Mouse (Mus musculus): ENCODE results near the gene Gucy2c. TPM values are rescaled to one million over a fixed set of nuclear protein-coding genes. Genes with fewer than 3 reads are reported as not detected.

The Gucy2c gene
- total and polyA plus RNA-seq, 3 experiments, result not detected

GRCm38 (mm10) chr6:136821086-136821485 is 39.5 kb upstream of the Gucy2c start (continued):
- no peak for TF ChIP-seq MAFK (IDR thresholded peaks at IDR 0.05; ENCODE audit: borderline replicate concordance, low read depth, low read length)

- H3K4me1 ChIP-seq (ENCODE audit: control insufficient read depth in 1 of 2, insufficient read depth in 2 of 2, low read length in 2 of 2), result no peaks in the 10 kb centered on the region
These were observed 38.8 kb upstream of the Gucy2c start for GRCm38 (mm10) chr6:136820381-136820780.

GRCm38 (mm10) chr6:136817549-136817948 is 36.0 kb upstream of the Gucy2c start:
- DNase-seq (ENCODE audit: low read depth, low spot score), result no peak
- no peaks in the 10 kb centered on the region for H3K9me3 ChIP-seq (replicated peaks; ENCODE audit: insufficient read depth, low read length)
- no peak overlapping the region for H3K27ac ChIP-seq (ENCODE audit: control insufficient read depth, low read depth, low read length)
- TF ChIP-seq NRF1 (IDR thresholded peaks at IDR 0.05; ENCODE audit: insufficient read depth, low read depth, low read length, poor library complexity, severe bottlenecking), result no peak
- no peak overlapping the region for H3K4me3 ChIP-seq (ENCODE audit: control insufficient read depth in 1 of 2, insufficient read depth in 1 of 2, low read depth in 2 of 2, low read length in 2 of 2)
- H3K27me3 ChIP-seq (ENCODE audit: control insufficient read depth in 1 of 2, insufficient read depth in 2 of 2, low read length in 2 of 2), result no peaks in the 10 kb centered on the region
- H3K9ac ChIP-seq (ENCODE audit: control insufficient read depth, low read depth, low read length, poor library complexity, severe bottlenecking), result no peak overlapping the region
- no peaks in the 10 kb centered on the region for H3K4me1 ChIP-seq (ENCODE audit: control insufficient read depth in 1 of 2, insufficient read depth in 2 of 2, low read length in 2 of 2)
- peaks cover 2% of the 10 kb centered on the region; the same call in 1 of the 2 replicates for H3K79me2 ChIP-seq (ENCODE audit: control insufficient read depth, insufficient read depth, low read length, poor library complexity)
- peaks cover 0 to 32% of the 10 kb centered on the region in 2 experiments; a peak in 2 of 4 replicates for H3K36me3 ChIP-seq (ENCODE audit: control insufficient read depth in 1 of 2, insufficient read depth in 2 of 2, low read length in 2 of 2)

More at GRCm38 (mm10) chr6:136820381-136820780, 38.8 kb upstream of the Gucy2c start:
- Histone ChIP-seq H3K9ac (ENCODE audit: control insufficient read depth, low read depth, low read length, poor library complexity, severe bottlenecking) (no peak overlapping the region), H3K27ac (ENCODE audit: control insufficient read depth, low read depth, low read length) (no peak overlapping the region), H3K36me3 (ENCODE audit: control insufficient read depth in 1 of 2, insufficient read depth in 2 of 2, low read length in 2 of 2) (peaks cover 0 to 29% of the 10 kb centered on the region in 2 experiments; a peak in 3 of 4 replicates), H3K4me3 (ENCODE audit: control insufficient read depth in 1 of 2, insufficient read depth in 1 of 2, low read depth in 2 of 2, low read length in 2 of 2) (no peak overlapping the region), H3K9me3 (replicated peaks; ENCODE audit: insufficient read depth, low read length) (no peaks in the 10 kb centered on the region), H3K79me2 (ENCODE audit: control insufficient read depth, insufficient read depth, low read length, poor library complexity) (peaks cover 6% of the 10 kb centered on the region; the same call in 1 of the 2 replicates), H3K27me3 (ENCODE audit: control insufficient read depth in 1 of 2, insufficient read depth in 2 of 2, low read length in 2 of 2) (no peaks in the 10 kb centered on the region)
- no peak for DNase-seq (ENCODE audit: low read depth, low spot score)
- TF ChIP-seq ZMIZ1 (IDR thresholded peaks at IDR 0.05; ENCODE audit: low read depth, low read length) (no peak), POLR2A (IDR thresholded peaks at IDR 0.05; ENCODE audit: control insufficient read depth in 1 of 2, insufficient read depth in 1 of 2, low read depth in 1 of 2, low read length in 2 of 2, poor library complexity in 1 of 2) (0 out of 4 replicates have a peak, but pooled peaks of 1 of the 2 experiments have one; percentile 24)

GRCm38 (mm10) chr6:136816826-136817225 is 35.3 kb upstream of the Gucy2c start:
- Histone ChIP-seq H3K4me1 (ENCODE audit: control insufficient read depth in 1 of 2, insufficient read depth in 2 of 2, low read length in 2 of 2) (no peaks in the 10 kb centered on the region), H3K9ac (ENCODE audit: control insufficient read depth, low read depth, low read length, poor library complexity, severe bottlenecking) (no peak overlapping the region), H3K36me3 (ENCODE audit: control insufficient read depth in 1 of 2, insufficient read depth in 2 of 2, low read length in 2 of 2) (peaks cover 0 to 31% of the 10 kb centered on the region in 2 experiments; a peak in 2 of 4 replicates), H3K27me3 (ENCODE audit: control insufficient read depth in 1 of 2, insufficient read depth in 2 of 2, low read length in 2 of 2) (no peaks in the 10 kb centered on the region), H3K27ac (ENCODE audit: control insufficient read depth, low read depth, low read length) (no peak overlapping the region), H3K4me3 (ENCODE audit: control insufficient read depth in 1 of 2, insufficient read depth in 1 of 2, low read depth in 2 of 2, low read length in 2 of 2) (no peak overlapping the region), H3K9me3 (replicated peaks; ENCODE audit: insufficient read depth, low read length) (no peaks in the 10 kb centered on the region), H3K79me2 (ENCODE audit: control insufficient read depth, insufficient read depth, low read length, poor library complexity) (peaks cover 2% of the 10 kb centered on the region; the same call in 1 of the 2 replicates)
- no peak for DNase-seq (ENCODE audit: low read depth, low spot score)
- TF ChIP-seq ZMIZ1 (IDR thresholded peaks at IDR 0.05; ENCODE audit: low read depth, low read length) (no peak), SIN3A (IDR thresholded peaks at IDR 0.05; ENCODE audit: low read length) (no peak), USF2 (IDR thresholded peaks at IDR 0.05; ENCODE audit: borderline replicate concordance in 1 of 2, insufficient read depth in 1 of 2, low read depth in 1 of 2, low read length in 2 of 2) (no peak), HCFC1 (IDR thresholded peaks at IDR 0.05; ENCODE audit: low read depth, low read length) (no peak), MEF2A (IDR thresholded peaks at IDR 0.05; ENCODE audit: extremely low read depth, insufficient replicate concordance, low read depth, low read length, poor library complexity, severe bottlenecking) (no peak), RAD21 (IDR thresholded peaks at IDR 0.05; ENCODE audit: low read depth, low read length) (no peak), EP300 (IDR thresholded peaks at IDR 0.05; ENCODE audit: low read depth in 1 of 2, low read length in 2 of 2) (no peak), CTCF (IDR thresholded peaks at IDR 0.05 in 2 of 3, conservative IDR thresholded peaks at IDR 0.05 in 1 of 3; ENCODE audit: control insufficient read depth in 1 of 3, insufficient read depth in 1 of 3, low read depth in 2 of 3, low read length in 3 of 3, poor library complexity in 1 of 3, severe bottlenecking in 1 of 3) (no peak), ZKSCAN1 (IDR thresholded peaks at IDR 0.05; ENCODE audit: low read depth, low read length) (no peak), CHD2 (IDR thresholded peaks at IDR 0.05; ENCODE audit: low read length) (no peak), MXI1 (IDR thresholded peaks at IDR 0.05; ENCODE audit: low read depth, low read length) (no peak), UBTF (IDR thresholded peaks at IDR 0.05; ENCODE audit: borderline replicate concordance, insufficient read depth, low read depth, low read length) (no peak), KAT2A (conservative IDR thresholded peaks at IDR 0.05; ENCODE audit: low read depth, low read length) (no peak), SMC3 (IDR thresholded peaks at IDR 0.05; ENCODE audit: low read depth, low read length) (no peak), TAL1 (IDR thresholded peaks at IDR 0.05; ENCODE audit: low read length) (no peak), POLR2AphosphoS2 (IDR thresholded peaks at IDR 0.05; ENCODE audit: low read length) (no peak), CHD1 (IDR thresholded peaks at IDR 0.05; ENCODE audit: low read depth, low read length) (no peak), MAZ (IDR thresholded peaks at IDR 0.05; ENCODE audit: low read depth, low read length) (no peak), ZNF384 (IDR thresholded peaks at IDR 0.05; ENCODE audit: low read depth, low read length) (no peak), TCF12 (IDR thresholded peaks at IDR 0.05; ENCODE audit: low read depth, low read length) (no peak)

All from MEL (cell line).